Mouse (Mus musculus): Measurements from ENCODE around the gene Dok4.
"Not testable (repeated sequence)": the region's sequence is repeated elsewhere in the genome, so short reads cannot be mapped to it uniquely, and the experiment has no call there.

Gene Dok4

GRCm38 (mm10) chr8:94837662-94838574, 38.2 kb downstream of the Dok4 start, which contains the start of the genes Coq9 and Ciapin1:
Gene Coq9 (plus strand): TSS chr8:94838321.
Gene Ciapin1 (minus strand): TSS chr8:94838358.
- peak; percentile 93 to 95 for DNase-seq

GRCm38 (mm10) chr8:94836456-94837240, 39.5 kb downstream of the Dok4 start:
- no peak for DNase-seq

- not testable (repeated sequence) for DNase-seq
These were observed 40.4 kb downstream of the Dok4 start for GRCm38 (mm10) chr8:94835751-94836150.

- DNase-seq, result not testable (repeated sequence)
These were observed 42.2 kb downstream of the Dok4 start for GRCm38 (mm10) chr8:94833901-94834405.

- DNase-seq, result no peak
These were observed 47.8 kb downstream of the Dok4 start for GRCm38 (mm10) chr8:94828284-94828683.

- no peak for DNase-seq
These were observed 49.9 kb downstream of the Dok4 start for GRCm38 (mm10) chr8:94826210-94826609.

GRCm38 (mm10) chr8:94825170-94825569, 51.0 kb downstream of the Dok4 start:
- DNase-seq, result no peak

- peak; percentile 50 to 51 for DNase-seq
These were observed 53.2 kb downstream of the Dok4 start for GRCm38 (mm10) chr8:94822637-94823560.

- no peak for DNase-seq
These were observed 54.7 kb downstream of the Dok4 start for GRCm38 (mm10) chr8:94821381-94821780.

- DNase-seq, result no peak
These were observed 55.6 kb downstream of the Dok4 start for GRCm38 (mm10) chr8:94820553-94820952.

GRCm38 (mm10) chr8:94819671-94820179, 56.4 kb downstream of the Dok4 start:
- DNase-seq, result no peak

GRCm38 (mm10) chr8:94817933-94818332, 58.2 kb downstream of the Dok4 start:
- DNase-seq, result no peak

- peak; percentile 29 to 48 for DNase-seq
These were observed 61.6 kb downstream of the Dok4 start for GRCm38 (mm10) chr8:94814556-94814955.

Data from cerebellum, postnatal 36 days (tissue).